Mouse (Mus musculus) thymus, adult 2 months (tissue): ENCODE measurements around the gene Prkg1.

Source experiments
- CTCF ChIP-seq: fragments of 200-500 bp; IDR thresholded peaks from 2 replicates; pipeline ENCODE4 v1.5.1; 2012; ENCODE audit warnings: mild to moderate bottlenecking, control low read depth, low read length, moderate library complexity, borderline replicate concordance; ENCODE audit not compliant: control insufficient read depth, poor library complexity, insufficient read depth; ENCODE audit errors: extremely low read depth
- POLR2A ChIP-seq: fragments of 200-500 bp; IDR thresholded peaks from 2 replicates; pipeline ENCODE4 v1.6.1; 2012; ENCODE audit warnings: mild to moderate bottlenecking, low read length, control low read depth, moderate library complexity; ENCODE audit not compliant: control insufficient read depth, poor library complexity, insufficient read depth; ENCODE audit errors: extremely low read depth

GRCm38 (mm10) chr19:31710336-31710735, 54.5 kb downstream of the Prkg1 start:
- no peak for TF ChIP-seq CTCF
- no peak for TF ChIP-seq POLR2A
